Mouse (Mus musculus) kidney, adult 2 months (tissue): ENCODE measurements around the gene Cldn16. TPM values are rescaled to one million over a fixed set of nuclear protein-coding genes. Genes with fewer than 3 reads are reported as not detected.

Experiments
- DNase-seq: peaks from one replicate; pipeline ENCODE4 v3.0.0; 2021
- H3K27ac ChIP-seq: fragments of 200-500 bp; 2 replicates; pipeline ENCODE4 v1.5.1; 2012; ENCODE audit warnings: low read depth, low read length, control low read depth, inconsistent platforms; ENCODE audit not compliant: insufficient read depth
- H3K27me3 ChIP-seq: fragments of 200-500 bp; replicated peaks from 2 replicates; pipeline ENCODE4 v1.6.1; 2012; ENCODE audit warnings: mild to moderate bottlenecking, moderate library complexity, low read length, inconsistent platforms; ENCODE audit not compliant: control insufficient read depth, insufficient read depth
- H3K36me3 ChIP-seq: fragments of 200-500 bp; 2 replicates; pipeline ENCODE4 v1.6.1; 2012; ENCODE audit warnings: mild to moderate bottlenecking, moderate library complexity, low read length, inconsistent platforms; ENCODE audit not compliant: control insufficient read depth, insufficient read depth
- H3K4me1 ChIP-seq: fragments of 200-500 bp; 2 replicates; pipeline ENCODE4 v1.6.1; 2011; ENCODE audit warnings: low read length; ENCODE audit not compliant: control insufficient read depth, insufficient read depth
- H3K4me3 ChIP-seq: fragments of 200-500 bp; 2 replicates; pipeline ENCODE4 v1.5.1; 2011; ENCODE audit warnings: mild to moderate bottlenecking, low read depth, low read length, control low read depth; ENCODE audit not compliant: insufficient read depth
- CTCF ChIP-seq: fragments of 200-500 bp; conservative IDR thresholded peaks from 2 replicates; pipeline ENCODE4 v1.5.1; 2011; ENCODE audit warnings: low read depth, mild to moderate bottlenecking, control low read depth, low read length, moderate library complexity, mixed read lengths; ENCODE audit not compliant: insufficient read depth, insufficient read length
- POLR2A ChIP-seq: fragments of 200-500 bp; IDR thresholded peaks from one replicate; pipeline ENCODE4 v1.6.1; 2011; ENCODE audit warnings: low read depth, low read length, control low read depth
- WGBS: fragments of 180-500 bp; shearing (Covaris S2); methylation state at CpG from one replicate; pipeline ENCODE4 v1.1.7; 2018; 5-methylcytosine and 5-hydroxymethylcytosine counted together
- polyA plus RNA-seq: library from polyadenylated mRNA; depleted of rRNA; stranded (reverse); fragments of >200 nt; gene quantifications from 2 replicates; pipeline ENCODE4 v1.2.3, GENCODE M21; 2012; rRNA removed

Gene Cldn16
- polyA plus RNA-seq, result 14.3 and 15.4 TPM in 2 replicates

DNA sequence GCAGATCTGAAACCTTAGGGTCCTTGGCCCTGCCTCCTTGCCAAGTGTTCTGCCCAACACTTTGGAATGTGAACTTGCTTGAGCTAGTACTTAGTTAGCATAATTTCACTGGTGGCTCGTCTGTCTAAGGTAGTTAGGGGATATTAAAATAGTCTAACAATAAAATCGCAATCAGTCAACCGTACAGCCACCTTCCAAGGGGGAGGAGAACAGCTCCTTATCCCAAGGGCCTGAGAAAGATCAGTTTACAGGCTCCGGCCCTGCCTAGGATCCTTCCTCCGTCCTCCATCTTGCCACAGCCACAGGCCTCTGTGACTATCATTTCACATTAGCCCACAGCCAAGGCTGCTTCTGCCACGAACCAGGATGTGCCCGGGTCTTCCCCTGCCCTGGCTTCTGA is at the start of gene Cldn16:
Gene Cldn16 (plus strand): TSS at position 301 of the 400 bp plus-strand sequence.
- Histone ChIP-seq H3K27ac (peak within 1 kb of the TSS; percentile 26), H3K4me1 (no peaks in the 10 kb centered on the region), H3K27me3 (no peaks in the 10 kb centered on the region; the same call in 1 of the 2 replicates), H3K4me3 (peak within 1 kb of the TSS; percentile 41; the same call in 1 of the 2 replicates), H3K36me3 (no peaks in the 10 kb centered on the region)
- TF ChIP-seq POLR2A (no peak), CTCF (no peak)
- WGBS, result 56% methylated on average over 7 of the region's 7 CpGs
- peak; percentile 18 for DNase-seq

DNA sequence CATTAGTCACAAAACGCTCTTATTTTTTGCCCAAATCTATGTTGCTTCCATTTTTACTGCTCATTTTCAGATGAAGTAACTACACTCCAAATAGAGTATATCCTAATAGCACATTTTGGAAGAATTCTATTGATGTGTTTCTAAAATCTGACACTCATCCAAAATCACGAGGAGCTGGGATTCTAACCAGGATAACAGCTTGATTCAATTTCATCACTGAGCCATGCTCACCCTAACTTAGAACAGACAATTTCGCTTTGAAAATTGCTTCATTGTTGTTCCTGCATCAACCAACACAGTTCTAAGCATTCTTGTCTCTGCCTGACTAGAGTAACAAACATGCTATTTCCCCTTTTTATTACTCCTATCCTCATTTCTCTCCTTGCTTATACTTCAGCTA is 44.3 kb upstream of the Cldn16 start:
- Histone ChIP-seq H3K4me3 (no peak overlapping the region), H3K36me3 (no peaks in the 10 kb centered on the region), H3K27me3 (no peaks in the 10 kb centered on the region), H3K27ac (no peak overlapping the region), H3K4me1 (no peaks in the 10 kb centered on the region)
- no peak for DNase-seq
- TF ChIP-seq CTCF, result no peak
- 82% methylated on average over 3 of the region's 3 CpGs for WGBS

DNA sequence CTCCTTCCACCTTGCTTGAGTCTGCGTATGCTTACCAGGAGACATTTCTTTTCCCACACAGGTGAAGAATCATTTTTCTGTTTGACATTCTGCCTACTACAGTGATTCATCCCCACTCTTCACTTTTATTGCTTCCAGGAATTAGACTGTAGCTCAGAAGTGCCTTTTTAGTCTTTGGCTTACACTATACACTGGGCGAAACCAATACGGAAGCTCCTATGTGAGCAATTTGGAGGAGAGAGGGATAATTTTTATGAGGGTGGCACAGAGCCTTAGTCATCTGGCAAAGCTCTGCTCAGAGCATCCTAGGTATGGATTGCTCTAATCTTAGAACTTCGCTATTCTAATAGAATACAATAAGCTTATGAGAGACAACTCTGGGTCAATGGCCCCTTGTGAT is 40.9 kb upstream of the Cldn16 start:
- WGBS, result 97% methylated on average over 4 of the region's 4 CpGs

DNA sequence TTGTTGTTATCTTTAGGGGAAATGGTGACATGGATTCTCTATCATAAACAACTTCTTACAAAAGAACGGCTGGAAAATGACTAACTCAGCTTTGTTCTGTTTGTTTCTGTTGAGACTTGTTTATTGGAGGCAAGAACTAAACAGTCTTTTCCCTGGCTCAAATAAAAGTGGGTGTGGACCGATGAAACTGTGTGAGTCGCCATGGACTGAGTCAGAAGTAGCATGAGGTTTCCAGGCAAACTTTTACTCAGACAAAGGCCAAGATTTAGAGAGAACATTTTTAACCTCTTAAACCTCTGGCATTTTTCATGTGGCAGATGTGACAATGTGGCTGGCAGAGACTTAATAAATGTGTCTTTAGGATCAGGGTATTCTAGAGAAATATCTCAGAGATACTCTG is 32.7 kb upstream of the Cldn16 start:
- 70% methylated on average over 3 of the region's 3 CpGs for WGBS
- Histone ChIP-seq H3K36me3 (no peaks in the 10 kb centered on the region), H3K4me3 (no peak overlapping the region), H3K27ac (no peak overlapping the region), H3K27me3 (no peaks in the 10 kb centered on the region), H3K4me1 (no peaks in the 10 kb centered on the region)
- DNase-seq, result no peak
- no peak for TF ChIP-seq CTCF
- TF ChIP-seq POLR2A, result no peak

More for the DNA sequence above, 40.9 kb upstream of the Cldn16 start:
- Histone ChIP-seq H3K36me3 (no peaks in the 10 kb centered on the region), H3K4me1 (no peaks in the 10 kb centered on the region), H3K27me3 (no peaks in the 10 kb centered on the region), H3K4me3 (no peak overlapping the region), H3K27ac (no peak overlapping the region)
- TF ChIP-seq CTCF (no peak), POLR2A (no peak)
- DNase-seq, result no peak

DNA sequence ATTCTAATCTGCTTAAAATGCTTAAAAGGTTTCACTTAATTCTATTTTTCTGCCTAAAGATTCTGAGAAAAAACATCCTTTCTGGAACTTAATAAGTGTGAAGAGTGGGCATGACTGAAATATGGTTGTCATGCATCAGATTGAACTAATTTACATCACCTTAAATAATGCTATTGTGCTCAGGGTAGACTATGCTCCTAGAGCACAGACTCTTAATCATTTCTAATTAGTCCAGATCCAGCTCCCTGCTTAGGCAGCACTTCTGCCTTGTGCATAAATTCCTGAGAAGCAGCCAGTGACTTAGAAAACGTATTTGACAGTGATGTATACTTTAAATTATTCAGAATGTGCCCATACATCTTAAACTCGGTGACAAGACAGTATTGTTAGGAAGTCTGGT is 29.4 kb upstream of the Cldn16 start:
- Histone ChIP-seq H3K27ac (no peak overlapping the region), H3K27me3 (no peaks in the 10 kb centered on the region), H3K36me3 (no peaks in the 10 kb centered on the region), H3K4me1 (no peaks in the 10 kb centered on the region), H3K4me3 (no peak overlapping the region)
- TF ChIP-seq CTCF (no peak), POLR2A (no peak)
- 31% methylated on average over 2 of the region's 2 CpGs for whole genome bisulfite sequencing
- no peak for DNase-seq

DNA sequence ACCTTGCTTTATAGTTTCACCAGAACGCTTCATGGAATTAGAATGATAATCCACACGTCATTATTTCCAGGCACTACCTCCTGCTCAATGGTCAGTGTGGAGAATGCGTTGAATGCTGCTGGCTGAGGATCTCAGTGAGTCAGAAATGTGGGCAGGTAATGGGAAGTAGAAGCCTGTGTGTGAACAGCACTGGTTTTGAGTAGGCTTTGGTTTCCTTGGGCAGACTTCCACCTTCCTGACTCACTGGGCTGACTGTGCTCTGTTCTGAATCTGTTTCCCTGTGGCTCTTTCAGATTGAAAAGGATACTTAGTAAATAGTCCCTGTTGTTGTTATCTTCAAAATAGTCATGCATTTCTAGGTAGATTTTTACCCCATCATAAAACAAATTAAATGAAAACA is 22.9 kb upstream of the Cldn16 start:
- H3K4me1 ChIP-seq, result no peaks in the 10 kb centered on the region
- DNase-seq, result no peak
- no peak overlapping the region for H3K4me3 ChIP-seq
- no peaks in the 10 kb centered on the region for H3K36me3 ChIP-seq
- 87% methylated on average over 3 of the region's 3 CpGs for WGBS
- no peaks in the 10 kb centered on the region for H3K27me3 ChIP-seq
- no peak overlapping the region for H3K27ac ChIP-seq
- TF ChIP-seq CTCF (no peak), POLR2A (no peak)

GRCm38 (mm10) chr16:26441156-26441555 is 21.8 kb upstream of the Cldn16 start:
- H3K4me3 ChIP-seq, result no peak overlapping the region
- 74% methylated on average over 3 of the region's 3 CpGs for WGBS
- DNase-seq, result no peak
- H3K4me1 ChIP-seq, result no peaks in the 10 kb centered on the region
- no peaks in the 10 kb centered on the region for H3K27me3 ChIP-seq
- H3K36me3 ChIP-seq, result no peaks in the 10 kb centered on the region
- TF ChIP-seq CTCF, result no peak
- no peak for TF ChIP-seq POLR2A
- H3K27ac ChIP-seq, result no peak overlapping the region

GRCm38 (mm10) chr16:26444843-26445242 is 18.1 kb upstream of the Cldn16 start:
- H3K4me3 ChIP-seq, result no peak overlapping the region
- TF ChIP-seq CTCF (no peak), POLR2A (no peak)
- DNase-seq, result no peak
- H3K27me3 ChIP-seq, result no peaks in the 10 kb centered on the region
- H3K27ac ChIP-seq, result no peak overlapping the region
- no peaks in the 10 kb centered on the region for H3K36me3 ChIP-seq
- no peaks in the 10 kb centered on the region for H3K4me1 ChIP-seq
